Mouse (Mus musculus) liver, embryonic 15.5 days (tissue): ENCODE results near the gene 5830473C10Rik. TPM values are rescaled to one million over a fixed set of nuclear protein-coding genes. Genes with fewer than 3 reads are reported as not detected.

Experiments used
- ATAC-seq: fragments of 200-750 bp; cut with Nextera tagmentation; 2 replicates; pipeline ENCODE4 v1.8.0; 2017; ENCODE audit warnings: moderate number of reproducible peaks, mild to moderate bottlenecking, moderate library complexity; ENCODE audit not compliant: insufficient read depth
- H3K27ac ChIP-seq: fragments of 300-500 bp; sonication (generic); replicated peaks from 2 replicates; pipeline ENCODE4 v1.5.1; 2015; ENCODE audit warnings: mild to moderate bottlenecking, inconsistent platforms
- H3K27me3 ChIP-seq: fragments of 300-500 bp; sonication (generic); 2 replicates; pipeline ENCODE4 v1.6.1; 2015; ENCODE audit warnings: mild to moderate bottlenecking, inconsistent platforms
- H3K36me3 ChIP-seq: fragments of 300-500 bp; sonication (generic); replicated peaks from 2 replicates; pipeline ENCODE4 v1.6.1; 2015; ENCODE audit warnings: moderate library complexity, mild to moderate bottlenecking, inconsistent platforms
- H3K4me1 ChIP-seq: fragments of 300-500 bp; sonication (generic); replicated peaks from 2 replicates; pipeline ENCODE4 v1.6.1; 2015; ENCODE audit warnings: inconsistent platforms
- H3K4me2 ChIP-seq: fragments of 300-500 bp; sonication (generic); 2 replicates; pipeline ENCODE4 v1.6.1; 2015; ENCODE audit warnings: moderate library complexity, mild to moderate bottlenecking, inconsistent platforms
- H3K4me3 ChIP-seq: fragments of 300-500 bp; sonication (generic); replicated peaks from 2 replicates; pipeline ENCODE4 v1.5.1; 2015; ENCODE audit warnings: mild to moderate bottlenecking, inconsistent platforms
- H3K9ac ChIP-seq: fragments of 300-500 bp; sonication (generic); 2 replicates; pipeline ENCODE4 v1.6.1; 2015; ENCODE audit warnings: moderate library complexity, mild to moderate bottlenecking, inconsistent platforms
- H3K9me3 ChIP-seq: fragments of 300-500 bp; sonication (generic); replicated peaks from 2 replicates; pipeline ENCODE4 v1.6.1; 2016; ENCODE audit warnings: inconsistent platforms
- WGBS: fragments of 180-500 bp; shearing (Covaris S2); methylation state at CpG from one replicate; pipeline ENCODE4 v1.1.7; 2015; ENCODE audit warnings: mixed read lengths; ENCODE audit not compliant: insufficient replicate concordance; 5-methylcytosine and 5-hydroxymethylcytosine counted together
- polyA plus RNA-seq: library from polyadenylated mRNA; unstranded; fragments of >200 nt; fragmentation: Nextera tagmentation; extraction: Ambion mirVana; gene quantifications from 2 replicates; pipeline ENCODE4 v1.2.1, GENCODE M21; 2015

5830473C10Rik gene
- polyA plus RNA-seq, 1 experiment from 2014 or later, result 1.0 TPM

DNA sequence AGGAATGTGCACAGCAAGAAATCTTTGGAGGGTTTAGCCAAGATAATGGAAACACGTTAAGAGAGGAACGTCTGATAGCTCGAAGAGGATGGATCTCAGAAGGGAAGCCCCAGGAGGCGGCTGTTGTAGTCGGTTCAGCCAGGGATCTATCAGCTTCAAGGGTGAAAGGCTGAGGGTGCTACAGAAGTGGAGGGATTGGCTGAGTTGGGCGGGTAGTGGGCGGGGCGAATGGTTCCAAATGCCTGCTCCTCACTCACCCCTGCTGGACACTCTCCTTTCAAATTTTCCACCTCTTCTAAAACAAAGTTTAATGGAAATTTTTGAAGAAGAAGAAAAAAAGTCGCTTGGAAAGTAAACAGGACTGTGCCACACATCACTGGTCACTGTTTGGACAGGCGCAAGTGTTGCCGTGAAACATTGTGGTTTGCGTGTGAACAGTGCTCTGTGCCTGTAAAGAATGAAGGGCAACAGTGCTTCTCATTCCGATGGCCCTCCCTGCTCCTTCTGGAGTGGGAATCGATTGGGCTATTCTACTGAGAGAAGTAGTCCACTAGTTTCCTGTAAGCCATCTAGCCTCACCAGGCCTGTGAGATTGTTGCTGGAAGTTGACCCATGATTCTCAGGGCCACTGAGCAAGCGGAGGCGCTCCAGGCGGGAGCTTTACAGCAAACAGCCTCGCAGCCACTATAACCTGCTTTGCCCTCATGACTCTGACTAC lies 64.0 kb downstream of the 5830473C10Rik start:
- Histone ChIP-seq H3K4me3 (no peak overlapping the region), H3K4me2 (no peak overlapping the region), H3K27ac (no peak overlapping the region), H3K27me3 (no peaks in the 10 kb centered on the region), H3K36me3 (no peaks in the 10 kb centered on the region), H3K9ac (no peak overlapping the region), H3K9me3 (no peaks in the 10 kb centered on the region), H3K4me1 (0 out of 2 replicates have a peak, but pooled peaks cover 4% of the 10 kb centered on the region)
- no peak for ATAC-seq
- WGBS, result 67% methylated on average over 18 of the region's 18 CpGs

DNA sequence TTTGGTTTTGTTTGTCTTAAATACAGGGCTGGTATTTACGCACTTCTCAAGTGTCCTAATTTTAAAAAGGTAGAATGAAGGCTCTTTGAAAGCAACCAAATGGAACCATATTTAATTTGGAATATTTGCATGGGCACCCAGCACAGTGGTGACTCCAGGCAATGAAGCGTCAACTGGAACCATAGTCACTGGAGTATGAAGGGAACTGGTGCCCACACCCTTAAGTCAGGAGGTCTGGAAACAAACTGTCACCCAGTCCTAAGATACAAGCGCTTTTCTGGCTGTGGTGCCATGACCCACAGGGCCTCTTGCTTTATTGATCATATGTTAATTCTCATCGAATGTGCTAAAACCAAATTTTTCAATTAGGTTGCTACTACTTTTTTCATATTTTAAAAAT lies 66.5 kb downstream of the 5830473C10Rik start:
- Histone ChIP-seq H3K4me3 (no peak overlapping the region), H3K27me3 (no peaks in the 10 kb centered on the region), H3K27ac (no peak overlapping the region), H3K36me3 (no peaks in the 10 kb centered on the region), H3K9me3 (no peaks in the 10 kb centered on the region), H3K9ac (no peak overlapping the region), H3K4me2 (no peak overlapping the region), H3K4me1 (no peaks in the 10 kb centered on the region)
- ATAC-seq, result no peak
- 75% methylated on average over 4 of the region's 4 CpGs for WGBS

DNA sequence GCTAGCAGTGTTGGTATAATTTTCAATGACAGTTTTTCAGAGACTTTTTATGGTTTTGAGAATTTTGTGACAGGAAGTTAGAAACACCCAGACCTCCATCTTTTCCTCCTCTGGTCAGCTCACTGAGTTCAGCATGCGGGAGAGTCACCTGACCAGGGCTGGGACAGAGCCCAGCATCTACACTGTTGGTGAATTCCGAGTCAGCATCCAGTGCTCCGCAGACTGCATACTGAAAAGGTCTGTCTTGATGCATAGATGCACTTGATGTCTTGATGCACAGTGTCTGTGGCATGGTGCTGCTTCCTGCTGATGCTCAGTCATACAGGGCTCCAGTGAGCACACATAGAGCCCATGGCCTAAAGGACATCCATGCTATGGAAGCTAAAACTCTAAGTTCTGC lies 67.1 kb downstream of the 5830473C10Rik start:
- Histone ChIP-seq H3K4me2 (no peak overlapping the region), H3K9me3 (no peaks in the 10 kb centered on the region), H3K9ac (no peak overlapping the region), H3K4me1 (no peaks in the 10 kb centered on the region), H3K27me3 (no peaks in the 10 kb centered on the region), H3K27ac (no peak overlapping the region), H3K4me3 (no peak overlapping the region), H3K36me3 (no peaks in the 10 kb centered on the region)
- 74% methylated on average over 3 of the region's 3 CpGs for WGBS
- ATAC-seq, result no peak

- no peak overlapping the region for H3K4me3 ChIP-seq
- H3K4me1 ChIP-seq, result no peaks in the 10 kb centered on the region
- no peak overlapping the region for H3K27ac ChIP-seq
- ATAC-seq, result no peak
- no peak overlapping the region for H3K4me2 ChIP-seq
- H3K9ac ChIP-seq, result no peak overlapping the region
- no peaks in the 10 kb centered on the region for H3K36me3 ChIP-seq
- no peaks in the 10 kb centered on the region for H3K9me3 ChIP-seq
- H3K27me3 ChIP-seq, result no peaks in the 10 kb centered on the region
- 60% methylated on average over 1 of the region's 1 CpGs for WGBS
These were observed 67.6 kb downstream of the 5830473C10Rik start for GRCm38 (mm10) chr5:90628530-90628929.

DNA sequence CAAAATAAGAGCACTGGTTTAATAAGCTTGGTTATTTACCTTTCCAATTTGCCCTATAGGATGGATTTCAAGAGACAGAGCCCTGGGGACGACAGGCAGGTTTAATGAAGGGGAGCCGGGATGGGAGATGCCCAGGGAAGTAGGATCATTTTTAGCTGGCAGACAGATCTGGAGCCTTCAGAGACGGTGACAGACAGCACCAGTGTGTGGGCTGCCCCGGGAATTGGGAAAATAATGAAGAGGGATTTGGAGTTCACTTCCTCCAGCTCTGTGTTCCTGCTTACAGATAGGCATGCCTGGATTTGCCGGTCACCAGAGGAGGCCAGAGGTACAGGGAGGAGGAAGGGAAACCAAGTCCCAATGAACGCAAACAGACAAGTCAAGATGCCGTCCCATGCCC lies 74.0 kb downstream of the 5830473C10Rik start:
- Histone ChIP-seq H3K4me2 (no peak overlapping the region), H3K9me3 (no peaks in the 10 kb centered on the region), H3K9ac (no peak overlapping the region), H3K27me3 (no peaks in the 10 kb centered on the region), H3K4me3 (no peak overlapping the region), H3K27ac (no peak overlapping the region), H3K36me3 (no peaks in the 10 kb centered on the region), H3K4me1 (no peaks in the 10 kb centered on the region)
- whole genome bisulfite sequencing, result 64% methylated on average over 7 of the region's 7 CpGs
- no peak for ATAC-seq

GRCm38 (mm10) chr5:90640286-90641217 lies 79.6 kb downstream of the 5830473C10Rik start, which contains the start of gene Rassf6:
TSS of gene Rassf6 (minus strand) at chr5:90640657.
- peak within 1 kb of the TSS; percentile 30; the same call in 1 of the 2 replicates for H3K9ac ChIP-seq
- WGBS, result 9% methylated on average over 26 of the region's 26 CpGs

DNA sequence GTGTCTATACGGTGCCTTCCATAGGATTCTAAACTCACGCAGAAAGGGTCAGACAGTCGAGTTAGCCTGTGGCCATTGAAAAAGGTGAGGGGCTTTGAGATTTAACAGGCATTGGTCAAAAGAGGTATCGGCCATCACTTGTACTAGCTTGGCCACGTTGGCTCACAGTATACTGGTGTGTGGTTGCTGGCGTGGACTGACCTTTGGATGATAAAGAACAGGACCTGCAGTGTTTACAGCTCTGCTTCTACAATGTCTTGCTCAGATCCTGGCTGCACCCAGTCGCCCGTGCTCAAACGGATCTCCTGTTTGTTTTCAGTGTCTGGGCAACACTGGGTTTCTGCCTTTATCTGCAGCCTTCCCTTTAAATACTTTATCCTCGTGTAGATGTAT lies 80.3 kb downstream of the 5830473C10Rik start:
- Histone ChIP-seq H3K36me3 (no peaks in the 10 kb centered on the region), H3K9me3 (no peaks in the 10 kb centered on the region), H3K9ac (no peak overlapping the region), H3K4me2 (peak overlapping the region; percentile 56), H3K27ac (peak overlapping the region; percentile 57), H3K4me3 (no peak overlapping the region), H3K27me3 (no peaks in the 10 kb centered on the region), H3K4me1 (no peaks in the 10 kb centered on the region)
- peak; percentile 41 for ATAC-seq
- WGBS, result 53% methylated on average over 10 of the region's 10 CpGs

More at GRCm38 (mm10) chr5:90640286-90641217, 79.6 kb downstream of the 5830473C10Rik start, which contains the start of gene Rassf6:
- Histone ChIP-seq H3K4me1 (no peaks in the 10 kb centered on the region), H3K4me3 (peak within 1 kb of the TSS; percentile 46), H3K27me3 (no peaks in the 10 kb centered on the region), H3K4me2 (peak within 1 kb of the TSS; percentile 56), H3K9me3 (no peaks in the 10 kb centered on the region), H3K36me3 (no peaks in the 10 kb centered on the region), H3K27ac (peak within 1 kb of the TSS; percentile 73)
- ATAC-seq, result peak; percentile 89

DNA sequence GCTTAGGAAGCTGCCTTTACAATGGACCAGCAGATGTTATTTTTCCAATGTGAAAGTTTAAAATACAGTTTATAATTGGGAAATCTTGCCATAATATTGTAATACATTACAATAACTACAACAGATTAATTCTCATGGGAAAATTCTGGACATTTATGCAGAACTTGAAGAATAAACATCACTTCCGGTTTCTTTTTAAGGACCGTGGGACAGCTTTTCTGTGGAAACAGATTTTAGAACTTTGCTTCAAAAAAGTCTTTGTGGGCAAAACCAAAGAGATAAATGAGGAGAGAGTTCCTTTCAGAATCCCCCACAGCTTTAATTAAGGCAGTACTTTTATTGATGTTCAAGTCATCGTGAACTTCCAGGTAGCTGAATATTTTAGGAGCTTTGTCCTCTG lies 84.7 kb downstream of the 5830473C10Rik start:
- H3K4me2 ChIP-seq, result no peak overlapping the region
- H3K4me1 ChIP-seq, result no peaks in the 10 kb centered on the region
- WGBS, result 70% methylated on average over 3 of the region's 3 CpGs
- no peaks in the 10 kb centered on the region for H3K27me3 ChIP-seq
- no peak overlapping the region for H3K27ac ChIP-seq
- no peak overlapping the region for H3K9ac ChIP-seq
- no peaks in the 10 kb centered on the region for H3K36me3 ChIP-seq
- no peak for ATAC-seq
- no peak overlapping the region for H3K4me3 ChIP-seq
- no peaks in the 10 kb centered on the region for H3K9me3 ChIP-seq

- Histone ChIP-seq H3K27ac (no peak overlapping the region), H3K27me3 (no peaks in the 10 kb centered on the region), H3K4me3 (no peak overlapping the region), H3K9ac (no peak overlapping the region), H3K9me3 (no peaks in the 10 kb centered on the region), H3K4me1 (no peaks in the 10 kb centered on the region), H3K36me3 (no peaks in the 10 kb centered on the region), H3K4me2 (no peak overlapping the region)
- ATAC-seq, result no peak
- 65% methylated on average over 5 of the region's 5 CpGs for WGBS
These were observed 85.5 kb downstream of the 5830473C10Rik start for GRCm38 (mm10) chr5:90646398-90646797.
